Mouse (Mus musculus) right cerebral cortex, adult 2 months (tissue): Measurements from ENCODE around the gene Tfdp1.

Experiments
- DNase-seq, 2 experiments: peaks; one replicate each; pipeline ENCODE4 v3.0.0; 2021 to 2022; ENCODE audit warnings: low spot score in 2 of 2

The Tfdp1 gene

GRCm38 (mm10) chr8:13419111-13419639, 80.6 kb downstream of the Tfdp1 start:
- DNase-seq: peak in 1 of 2 experiments; percentile 9

- DNase-seq: peak in 1 of 2 experiments; percentile 10
Observed at GRCm38 (mm10) chr8:13420970-13421369, 82.4 kb downstream of the Tfdp1 start.

GRCm38 (mm10) chr8:13427351-13427750, 88.8 kb downstream of the Tfdp1 start:
- no peak for DNase-seq
